21 mouse cellular contexts compared by ENCODE assay signal in genomic region chr7:4926849-4927248, GRCm38 (mm10). TPM values are rescaled to one million over a fixed set of nuclear protein-coding genes. Genes with fewer than 3 reads are reported as not detected.
DNase-seq lines count a peak whose midpoint lies in the region; ATAC-seq lines count a peak whose summit lies in the region.
"Had no signal": no experiment of that assay in that cellular context is flagged by ENCODE, and none has a peak within 500 bp of the region (broad histone marks: within the 10 kb centered on the region; RNA-seq: fewer than 3 reads in every experiment).

No protein-coding gene starts in this region.

- no peak overlapping the region for H3K4me3 ChIP-seq in heart, embryonic 13.5 days
- no peak overlapping the region for H3K4me3 ChIP-seq in midbrain, embryonic 12.5 days
- H3K4me3 ChIP-seq in midbrain, embryonic 16.5 days (ENCODE audit: low read depth, low read length): no peak overlapping the region
- H3K4me3 ChIP-seq in hindbrain, embryonic 14.5 days (replicated peaks; ENCODE audit: low read length): no peak overlapping the region
- no peak overlapping the region for H3K4me3 ChIP-seq in neural tube, embryonic 12.5 days
- H3K4me3 ChIP-seq: heart, embryonic 15.5 days; liver, embryonic 13.5 days; stomach, embryonic 15.5 days had no signal

- no peak for DNase-seq in heart, postnatal 4 days
- no peak for DNase-seq in hindbrain, embryonic 14.5 days (ENCODE audit: low spot score)
- DNase-seq in ovary, adult 18-20 months (ENCODE audit: low spot score): no peak
- DNase-seq: adrenal gland, adult 8-10 months; cerebellum, adult 8-10 months; kidney, postnatal 14 days; liver, embryonic 13.5 days; lung, postnatal 14 days; right cerebral cortex, adult 18-20 months; thymus, postnatal 14 days had no signal

- H3K27me3 ChIP-seq in heart, embryonic 13.5 days (replicated peaks): peaks cover 4% of the 10 kb centered on the region; the same call in 1 of the 2 replicates
- H3K27me3 ChIP-seq in midbrain, embryonic 12.5 days: no peaks in the 10 kb centered on the region
- no peaks in the 10 kb centered on the region for H3K27me3 ChIP-seq in midbrain, embryonic 16.5 days (ENCODE audit: control insufficient read depth, insufficient read depth, low read depth, low read length)
- no peaks in the 10 kb centered on the region for H3K27me3 ChIP-seq in hindbrain, embryonic 14.5 days (ENCODE audit: control insufficient read depth, insufficient read depth, low read length)
- no peaks in the 10 kb centered on the region for H3K27me3 ChIP-seq in neural tube, embryonic 12.5 days (replicated peaks)
- H3K27me3 ChIP-seq: heart, embryonic 15.5 days; stomach, embryonic 15.5 days had no signal

- no peak overlapping the region for H3K4me2 ChIP-seq in heart, embryonic 13.5 days
- H3K4me2 ChIP-seq in midbrain, embryonic 12.5 days (replicated peaks): no peak overlapping the region
- H3K4me2 ChIP-seq in midbrain, embryonic 16.5 days (ENCODE audit: low read length): no peak overlapping the region
- no peak overlapping the region for H3K4me2 ChIP-seq in hindbrain, embryonic 14.5 days (replicated peaks)
- peak overlapping the region; percentile 3; the same call in 1 of the 2 replicates for H3K4me2 ChIP-seq in neural tube, embryonic 12.5 days (replicated peaks)
- H3K4me2 ChIP-seq: heart, embryonic 15.5 days; liver, embryonic 13.5 days had no signal

- H3K9ac ChIP-seq in heart, embryonic 13.5 days: peak overlapping the region; percentile 80; the same call in 1 of the 2 replicates
- H3K9ac ChIP-seq in midbrain, embryonic 12.5 days (replicated peaks): peak overlapping the region; percentile 46; the same call in 1 of the 2 replicates
- H3K9ac ChIP-seq in midbrain, embryonic 16.5 days (ENCODE audit: low read depth, low read length): no peak overlapping the region
- 0 out of 2 replicates have a peak overlapping the region, but pooled peaks have one; percentile 25 for H3K9ac ChIP-seq in hindbrain, embryonic 14.5 days
- H3K9ac ChIP-seq in neural tube, embryonic 12.5 days: 0 out of 2 replicates have a peak overlapping the region, but pooled peaks have one; percentile 33
- H3K9ac ChIP-seq: heart, embryonic 15.5 days; liver, embryonic 13.5 days; stomach, embryonic 15.5 days had no signal

- no peak for ATAC-seq in heart, embryonic 13.5 days (ENCODE audit: extremely low read depth, insufficient number of reproducible peaks, low FRiP score, low TSS enrichment)
- ATAC-seq in midbrain, embryonic 12.5 days (ENCODE audit: low FRiP score, low read depth): no peak
- no peak for ATAC-seq in midbrain, embryonic 16.5 days
- ATAC-seq in hindbrain, embryonic 14.5 days (ENCODE audit: low FRiP score): no peak
- ATAC-seq in neural tube, embryonic 12.5 days (ENCODE audit: low FRiP score, low read depth): no peak
- ATAC-seq: inflammation-experienced regulatory T-cells, adult 6 months had no signal

- H3K4me1 ChIP-seq in heart, embryonic 13.5 days: peaks cover 53% of the 10 kb centered on the region
- H3K4me1 ChIP-seq in midbrain, embryonic 12.5 days: peaks cover 51% of the 10 kb centered on the region
- H3K4me1 ChIP-seq in midbrain, embryonic 16.5 days (ENCODE audit: control insufficient read depth, insufficient read depth, low read length): peaks cover 26% of the 10 kb centered on the region
- peaks cover 34% of the 10 kb centered on the region for H3K4me1 ChIP-seq in hindbrain, embryonic 14.5 days (replicated peaks; ENCODE audit: control insufficient read depth, insufficient read depth, low read length)
- H3K4me1 ChIP-seq in neural tube, embryonic 12.5 days: peaks cover 59% of the 10 kb centered on the region

- H3K27ac ChIP-seq in heart, embryonic 13.5 days (replicated peaks): no peak overlapping the region
- H3K27ac ChIP-seq in midbrain, embryonic 12.5 days (replicated peaks): no peak overlapping the region
- H3K27ac ChIP-seq in midbrain, embryonic 16.5 days (ENCODE audit: low read length): no peak overlapping the region
- H3K27ac ChIP-seq in hindbrain, embryonic 14.5 days: no peak overlapping the region
- no peak overlapping the region for H3K27ac ChIP-seq in neural tube, embryonic 12.5 days
- H3K27ac ChIP-seq: liver, embryonic 13.5 days had no signal

- 70% methylated on average over 16 of the region's 16 CpGs for WGBS in heart, embryonic 13.5 days
- 73% methylated on average over 16 of the region's 16 CpGs for WGBS in midbrain, embryonic 12.5 days
- 81% methylated on average over 16 of the region's 16 CpGs for WGBS in midbrain, embryonic 16.5 days
- 63% methylated on average over 16 of the region's 16 CpGs for WGBS in hindbrain, embryonic 14.5 days
- 64% methylated on average over 16 of the region's 16 CpGs for WGBS in neural tube, embryonic 12.5 days

- no peaks in the 10 kb centered on the region for H3K9me3 ChIP-seq in heart, embryonic 13.5 days
- no peaks in the 10 kb centered on the region for H3K9me3 ChIP-seq in midbrain, embryonic 12.5 days
- H3K9me3 ChIP-seq in midbrain, embryonic 16.5 days (replicated peaks; ENCODE audit: control insufficient read depth, low read length, poor library complexity, severe bottlenecking): no peaks in the 10 kb centered on the region
- H3K9me3 ChIP-seq in hindbrain, embryonic 14.5 days (ENCODE audit: control insufficient read depth, low read length): no peaks in the 10 kb centered on the region
- no peaks in the 10 kb centered on the region for H3K9me3 ChIP-seq in neural tube, embryonic 12.5 days
- H3K9me3 ChIP-seq: G1E; heart, embryonic 15.5 days; liver, embryonic 13.5 days; stomach, embryonic 15.5 days had no signal

- H3K36me3 ChIP-seq in heart, embryonic 13.5 days: no peaks in the 10 kb centered on the region
- no peaks in the 10 kb centered on the region for H3K36me3 ChIP-seq in midbrain, embryonic 12.5 days
- no peaks in the 10 kb centered on the region for H3K36me3 ChIP-seq in midbrain, embryonic 16.5 days (ENCODE audit: control insufficient read depth, insufficient read depth, low read length)
- no peaks in the 10 kb centered on the region for H3K36me3 ChIP-seq in hindbrain, embryonic 14.5 days (replicated peaks; ENCODE audit: control insufficient read depth, insufficient read depth)
- H3K36me3 ChIP-seq in neural tube, embryonic 12.5 days: no peaks in the 10 kb centered on the region
- H3K36me3 ChIP-seq: G1E; heart, embryonic 15.5 days; liver, embryonic 13.5 days; stomach, embryonic 15.5 days had no signal

RNA-seq across cellular contexts. Expression of gene Ssc5d, which starts 1.3 kb away (rescaled TPM):
- polyA plus RNA-seq in heart, embryonic 13.5 days (2015; fragmentation: Nextera tagmentation; extraction: Ambion mirVana): 1.5 and 2.0 TPM in 2 replicates
- total RNA-seq in heart, postnatal 4 days (2021): 10 to 100 TPM in 1 of 2 experiments, 1 to 10 TPM in 1; 8.7 to 11.1 TPM
- 1.6 and 2.0 TPM in 2 replicates for polyA plus RNA-seq in midbrain, embryonic 12.5 days (2016; fragmentation: Nextera tagmentation; extraction: Ambion mirVana)
- polyA plus RNA-seq in midbrain, embryonic 16.5 days (2015; fragmentation: Nextera tagmentation; extraction: Ambion mirVana): 0.72 and 0.85 TPM in 2 replicates
- polyA plus RNA-seq in hindbrain, embryonic 14.5 days (2014; fragmentation: Nextera tagmentation; extraction: Ambion mirVana): 0.74 and 0.82 TPM in 2 replicates
- 2.5 and 3.0 TPM in 2 replicates for polyA plus RNA-seq in neural tube, embryonic 12.5 days (2016; fragmentation: Nextera tagmentation; extraction: Ambion mirVana)
- total RNA-seq: megakaryocyte-erythroid progenitor cell, adult 5-6 weeks had no signal
- polyA plus RNA-seq: inflammation-experienced regulatory T-cells, adult 6 months had no signal

RNA-seq across cellular contexts. Expression of gene Nat14, which starts 5.0 kb away (rescaled TPM):
- polyA plus RNA-seq in heart, embryonic 13.5 days (2015; fragmentation: Nextera tagmentation; extraction: Ambion mirVana): 4.2 and 5.8 TPM in 2 replicates
- total RNA-seq in heart, postnatal 4 days (2021): 1 to 10 TPM; 3.9 to 6.2 TPM
- 15.1 and 16.6 TPM in 2 replicates for polyA plus RNA-seq in midbrain, embryonic 12.5 days (2016; fragmentation: Nextera tagmentation; extraction: Ambion mirVana)
- 48.2 and 49.4 TPM in 2 replicates for polyA plus RNA-seq in midbrain, embryonic 16.5 days (2015; fragmentation: Nextera tagmentation; extraction: Ambion mirVana)
- 23.3 and 23.6 TPM in 2 replicates for polyA plus RNA-seq in hindbrain, embryonic 14.5 days (2014; fragmentation: Nextera tagmentation; extraction: Ambion mirVana)
- 13.0 and 13.7 TPM in 2 replicates for polyA plus RNA-seq in neural tube, embryonic 12.5 days (2016; fragmentation: Nextera tagmentation; extraction: Ambion mirVana)

RNA-seq across cellular contexts. Expression of gene Zfp628, which starts 11.8 kb away (rescaled TPM):
- polyA plus RNA-seq in heart, embryonic 13.5 days (2015; fragmentation: Nextera tagmentation; extraction: Ambion mirVana): 2.4 and 2.9 TPM in 2 replicates
- total RNA-seq in heart, postnatal 4 days (2021): 10 to 100 TPM; 14.7 to 16.7 TPM
- 4.7 and 4.9 TPM in 2 replicates for polyA plus RNA-seq in midbrain, embryonic 12.5 days (2016; fragmentation: Nextera tagmentation; extraction: Ambion mirVana)
- 3.1 and 3.6 TPM in 2 replicates for polyA plus RNA-seq in midbrain, embryonic 16.5 days (2015; fragmentation: Nextera tagmentation; extraction: Ambion mirVana)
- polyA plus RNA-seq in hindbrain, embryonic 14.5 days (2014; fragmentation: Nextera tagmentation; extraction: Ambion mirVana): 3.6 and 4.2 TPM in 2 replicates
- 4.4 and 4.5 TPM in 2 replicates for polyA plus RNA-seq in neural tube, embryonic 12.5 days (2016; fragmentation: Nextera tagmentation; extraction: Ambion mirVana)

RNA-seq across cellular contexts. Expression of gene Gm36210, which starts 20.5 kb away (rescaled TPM):
- polyA plus RNA-seq in heart, embryonic 13.5 days (2015; fragmentation: Nextera tagmentation; extraction: Ambion mirVana): 0.27 TPM in 1 of 2 replicates, not detected in the other
- not detected for total RNA-seq in heart, postnatal 4 days (2021)
- not detected in 2 replicates for polyA plus RNA-seq in midbrain, embryonic 12.5 days (2016; fragmentation: Nextera tagmentation; extraction: Ambion mirVana)
- polyA plus RNA-seq in midbrain, embryonic 16.5 days (2015; fragmentation: Nextera tagmentation; extraction: Ambion mirVana): 0.32 and 0.38 TPM in 2 replicates
- polyA plus RNA-seq in hindbrain, embryonic 14.5 days (2014; fragmentation: Nextera tagmentation; extraction: Ambion mirVana): 0.25 and 0.43 TPM in 2 replicates
- 0.29 TPM in 1 of 2 replicates, not detected in the other for polyA plus RNA-seq in neural tube, embryonic 12.5 days (2016; fragmentation: Nextera tagmentation; extraction: Ambion mirVana)
- total RNA-seq: G1E; megakaryocyte-erythroid progenitor cell, adult 5-6 weeks had no signal
- polyA plus RNA-seq: G1E; gonadal fat pad, adult 2 months; heart, embryonic 15.5 days; inflammation-experienced regulatory T-cells, adult 6 months; stomach, embryonic 15.5 days had no signal

RNA-seq across cellular contexts. Expression of gene Sbk2, which starts 37.4 kb away (rescaled TPM):
- 4.0 and 5.8 TPM in 2 replicates for polyA plus RNA-seq in heart, embryonic 13.5 days (2015; fragmentation: Nextera tagmentation; extraction: Ambion mirVana)
- 10 to 100 TPM; 10.6 TPM for total RNA-seq in heart, postnatal 4 days (2021)
- polyA plus RNA-seq in midbrain, embryonic 12.5 days (2016; fragmentation: Nextera tagmentation; extraction: Ambion mirVana): 0.18 TPM in 1 of 2 replicates, not detected in the other
- 0.18 TPM in 1 of 2 replicates, not detected in the other for polyA plus RNA-seq in midbrain, embryonic 16.5 days (2015; fragmentation: Nextera tagmentation; extraction: Ambion mirVana)
- polyA plus RNA-seq in hindbrain, embryonic 14.5 days (2014; fragmentation: Nextera tagmentation; extraction: Ambion mirVana): 0.21 TPM in 1 of 2 replicates, not detected in the other
- polyA plus RNA-seq in neural tube, embryonic 12.5 days (2016; fragmentation: Nextera tagmentation; extraction: Ambion mirVana): 0.13 TPM in 2 replicates
- total RNA-seq: megakaryocyte-erythroid progenitor cell, adult 5-6 weeks had no signal
- polyA plus RNA-seq: G1E; liver, embryonic 13.5 days; neural tube, embryonic 14.5 days had no signal
